Mouse (Mus musculus): ENCODE data around the gene Nthl1.
"Not testable (repeated sequence)": the region's sequence is repeated elsewhere in the genome, so short reads cannot be mapped to it uniquely, and the experiment has no call there.

Gene Nthl1

DNA sequence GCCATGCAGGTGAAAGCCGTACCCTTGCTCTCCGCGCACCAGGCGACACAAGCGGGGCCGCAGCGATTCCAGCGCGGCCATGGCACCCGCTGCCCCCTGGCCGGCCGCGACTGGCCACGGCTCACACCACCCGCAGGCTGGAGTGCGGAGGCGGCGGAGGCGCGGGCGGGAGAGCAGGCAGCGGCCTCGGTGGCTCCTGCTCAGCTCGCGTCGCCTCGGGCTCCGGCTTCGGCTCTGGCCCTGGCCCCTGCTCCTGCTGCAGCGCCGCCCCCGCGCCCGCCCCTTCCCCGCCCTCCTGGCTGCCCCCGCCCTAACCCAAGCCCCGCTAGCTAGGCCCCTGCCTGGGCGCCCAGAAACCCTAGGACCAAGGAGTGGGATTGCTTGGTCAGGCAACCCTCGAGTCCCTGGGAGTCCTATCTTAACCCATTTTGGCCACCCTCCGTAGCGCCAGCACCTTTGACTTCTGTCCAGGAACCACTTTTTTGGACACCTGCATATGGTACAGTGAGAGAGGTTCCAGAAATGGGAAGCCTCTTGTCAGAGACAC, 17.7 kb downstream of the Nthl1 start, which contains the start of gene Slc9a3r2:
Gene Slc9a3r2 (minus strand): TSS at position 258 of the 547 bp plus-strand sequence.
- peak; percentile 67 for DNase-seq (ENCODE audit: low spot score)

DNA sequence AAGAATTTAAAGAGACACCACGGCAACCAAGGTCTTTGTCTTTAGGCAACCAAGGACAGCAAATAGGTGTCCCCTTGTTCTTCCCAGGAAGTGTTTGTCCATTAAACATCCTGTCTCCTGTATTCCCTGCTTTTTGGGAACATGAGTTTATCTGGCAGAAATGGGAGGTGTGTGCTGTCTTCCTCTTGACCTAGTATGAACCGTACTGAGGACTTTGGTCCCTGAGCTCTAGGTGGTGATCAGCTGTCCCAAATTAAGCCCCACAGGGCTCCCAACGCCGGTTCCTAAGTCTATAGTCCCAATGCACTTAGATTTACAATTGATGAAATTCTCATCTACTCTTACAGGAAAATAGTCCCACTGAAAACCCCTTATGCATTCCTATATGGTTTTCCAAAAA, 18.3 kb downstream of the Nthl1 start:
- DNase-seq (ENCODE audit: low spot score), result no peak

DNA sequence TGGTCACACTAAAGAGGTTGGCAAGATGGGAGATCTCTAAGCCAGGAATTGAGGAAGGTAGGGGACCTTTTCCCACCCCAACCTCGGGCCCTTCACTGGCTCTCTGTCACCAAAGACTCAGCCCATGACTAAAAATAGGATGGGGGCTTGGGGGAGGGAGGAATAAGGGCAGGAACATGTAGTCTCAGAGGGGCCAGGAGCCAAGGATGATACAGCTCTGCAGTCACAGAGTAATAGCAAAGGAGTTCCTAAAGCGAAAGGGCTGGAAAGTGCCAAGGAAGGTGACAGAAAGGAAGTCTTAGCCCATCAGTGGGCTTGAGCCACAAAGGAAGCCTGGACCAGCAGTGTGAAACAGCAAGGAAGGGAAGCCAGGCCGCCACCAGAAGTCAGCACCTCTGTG, 19.4 kb downstream of the Nthl1 start:
- no peak for DNase-seq (ENCODE audit: low spot score)

DNA sequence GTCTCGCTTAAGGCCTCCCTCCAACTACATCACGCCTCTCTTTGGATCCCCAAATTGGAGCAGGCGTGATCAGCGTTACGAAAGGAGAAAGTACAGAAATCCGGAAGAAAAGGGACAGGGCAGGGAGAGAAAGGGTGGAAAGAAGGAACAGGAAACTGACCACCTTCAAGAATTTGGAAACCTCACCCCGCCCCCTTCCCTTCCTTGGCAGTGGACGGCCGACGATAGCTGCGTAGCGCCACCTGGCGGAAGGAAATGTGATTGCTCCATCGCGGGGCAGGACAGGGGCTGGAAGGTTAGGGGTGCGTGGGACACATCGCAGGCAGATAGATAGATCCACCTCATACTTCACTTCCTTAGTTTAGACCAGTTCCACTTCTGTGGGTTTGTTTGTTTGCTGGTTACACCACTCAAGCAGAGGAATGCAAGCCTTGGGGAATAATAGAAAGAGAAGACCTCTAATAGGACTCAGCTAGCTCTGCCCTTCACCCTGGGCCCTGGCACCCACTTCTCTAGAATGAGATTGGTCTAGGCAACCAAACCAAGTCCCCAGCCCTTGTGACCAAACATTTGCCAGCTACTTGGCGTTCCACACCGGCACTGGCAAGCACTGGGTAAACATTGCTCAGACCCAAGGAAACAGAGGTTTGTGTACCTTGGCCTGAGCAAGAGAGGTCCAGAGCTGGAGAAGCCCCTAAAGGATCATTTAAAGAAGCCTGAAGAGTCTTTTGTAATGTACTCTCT, 21.7 kb downstream of the Nthl1 start:
- DNase-seq (ENCODE audit: low spot score), result peak; percentile 95

DNA sequence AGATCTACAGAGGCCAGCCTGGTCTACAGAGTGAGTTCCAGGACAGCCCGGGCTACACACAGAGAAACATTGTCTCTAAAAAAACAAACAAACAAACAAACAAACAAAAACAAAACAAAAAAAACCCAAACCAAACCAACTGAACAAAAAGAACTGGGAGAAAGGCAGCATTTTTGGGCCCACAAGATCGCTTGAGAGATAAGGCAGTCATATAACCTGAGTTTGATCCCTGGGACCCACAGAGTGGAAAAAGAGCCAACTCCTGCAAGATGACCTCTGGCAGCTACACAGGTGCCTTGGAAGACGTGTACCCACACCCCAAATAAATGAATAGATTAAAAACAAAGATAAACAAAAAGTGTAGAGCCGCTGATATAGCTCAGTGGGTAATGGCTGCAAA, 22.5 kb downstream of the Nthl1 start:
- no peak for DNase-seq (ENCODE audit: low spot score)

DNA sequence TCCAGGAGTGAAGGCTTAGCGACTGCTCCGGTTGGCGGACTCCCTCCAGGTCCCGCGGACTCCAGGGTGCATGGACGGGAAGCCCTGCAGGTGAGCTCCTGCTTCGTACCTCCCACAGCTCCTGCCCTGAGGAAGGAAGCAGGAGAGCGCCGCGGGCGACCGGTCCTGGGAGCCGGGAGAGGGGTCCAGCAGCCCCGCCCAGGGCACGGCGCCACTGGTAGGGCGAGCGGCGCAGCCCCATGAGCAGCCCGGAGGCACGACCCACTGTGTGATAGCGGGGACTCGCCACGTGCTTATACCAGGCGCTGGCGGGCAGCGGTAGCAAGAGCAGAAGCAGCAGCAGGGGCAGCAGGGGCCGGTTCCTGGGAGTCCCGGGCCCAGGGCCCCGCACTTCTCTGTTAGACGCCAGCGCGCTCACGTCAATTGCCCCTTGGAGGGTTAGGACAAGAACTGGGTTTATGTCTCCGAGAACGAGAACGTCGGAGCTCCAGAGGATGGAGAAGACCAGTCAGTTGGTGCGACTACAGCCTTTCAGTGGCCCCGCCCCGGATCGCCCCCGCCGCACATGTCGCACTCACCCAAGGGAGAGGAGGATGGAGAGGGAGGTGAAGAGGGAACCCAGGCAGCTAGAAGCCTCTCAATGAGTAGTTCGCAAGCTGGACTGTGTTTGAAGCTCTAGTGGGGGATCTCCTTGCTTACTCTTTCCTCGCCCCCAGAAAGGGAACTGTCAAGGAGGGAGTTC, 25.7 kb downstream of the Nthl1 start, which contains the start of gene Npw:
Gene Npw (minus strand): TSS at position 441 of the 742 bp plus-strand sequence.
- peak; percentile 41 for DNase-seq (ENCODE audit: low spot score)

DNA sequence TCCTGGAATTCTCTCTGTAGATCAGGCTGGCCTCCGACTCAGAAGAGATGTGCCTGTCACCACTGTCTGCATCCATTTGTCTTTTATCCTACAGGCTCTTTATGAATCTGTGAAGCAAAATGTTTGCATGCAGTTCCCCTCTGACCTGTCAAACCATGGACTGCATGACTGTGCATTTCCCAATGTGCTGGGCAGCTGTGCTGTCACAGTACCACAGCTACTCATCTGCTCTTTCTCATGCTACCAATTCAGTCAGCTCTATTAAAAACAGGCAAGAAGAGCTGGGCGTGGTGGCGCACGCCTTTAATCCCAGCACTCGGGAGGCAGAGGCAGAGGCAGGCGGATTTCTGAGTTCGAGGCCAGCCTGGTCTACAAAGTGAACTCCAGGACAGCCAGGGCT, 34.5 kb downstream of the Nthl1 start:
- DNase-seq (ENCODE audit: low spot score), result not testable (repeated sequence)

DNA sequence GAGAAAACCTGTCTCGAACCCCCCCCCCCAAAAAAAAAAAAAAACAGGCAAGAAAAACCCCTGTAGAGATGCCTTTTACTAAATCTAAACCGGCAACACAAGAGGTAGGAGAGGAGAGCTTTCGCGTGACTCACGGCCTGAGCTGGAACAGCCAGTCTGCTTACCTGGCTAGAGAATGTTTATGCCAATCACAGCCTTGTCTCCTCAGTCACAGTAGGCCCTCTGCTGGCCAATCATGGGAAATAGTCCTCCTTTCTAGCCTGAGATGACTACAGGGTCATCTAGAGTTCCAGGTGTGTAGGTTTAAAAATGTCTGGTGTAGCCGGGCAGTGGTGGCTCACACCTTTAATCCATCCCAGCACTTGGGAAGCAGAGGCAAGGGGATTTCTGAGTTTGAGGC, 34.9 kb downstream of the Nthl1 start:
- DNase-seq (ENCODE audit: low spot score), result peak; percentile 76

DNA sequence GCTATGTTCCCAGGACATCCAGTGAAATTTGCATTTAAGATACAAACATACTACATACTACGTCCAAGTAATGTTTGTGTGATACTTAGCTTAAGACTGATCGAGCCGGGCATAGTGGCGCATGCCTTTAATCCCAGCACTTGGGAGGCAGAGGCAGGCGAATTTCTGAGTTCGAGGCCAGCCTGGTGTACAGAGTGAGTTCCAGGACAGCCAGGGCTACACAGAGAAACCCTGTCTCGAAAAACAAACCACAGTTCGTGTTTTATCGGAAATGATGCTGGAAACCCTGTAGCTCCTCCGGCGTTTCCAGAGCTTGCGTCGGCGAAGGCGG, 36.7 kb downstream of the Nthl1 start:
- not testable (repeated sequence) for DNase-seq (ENCODE audit: low spot score)

DNA sequence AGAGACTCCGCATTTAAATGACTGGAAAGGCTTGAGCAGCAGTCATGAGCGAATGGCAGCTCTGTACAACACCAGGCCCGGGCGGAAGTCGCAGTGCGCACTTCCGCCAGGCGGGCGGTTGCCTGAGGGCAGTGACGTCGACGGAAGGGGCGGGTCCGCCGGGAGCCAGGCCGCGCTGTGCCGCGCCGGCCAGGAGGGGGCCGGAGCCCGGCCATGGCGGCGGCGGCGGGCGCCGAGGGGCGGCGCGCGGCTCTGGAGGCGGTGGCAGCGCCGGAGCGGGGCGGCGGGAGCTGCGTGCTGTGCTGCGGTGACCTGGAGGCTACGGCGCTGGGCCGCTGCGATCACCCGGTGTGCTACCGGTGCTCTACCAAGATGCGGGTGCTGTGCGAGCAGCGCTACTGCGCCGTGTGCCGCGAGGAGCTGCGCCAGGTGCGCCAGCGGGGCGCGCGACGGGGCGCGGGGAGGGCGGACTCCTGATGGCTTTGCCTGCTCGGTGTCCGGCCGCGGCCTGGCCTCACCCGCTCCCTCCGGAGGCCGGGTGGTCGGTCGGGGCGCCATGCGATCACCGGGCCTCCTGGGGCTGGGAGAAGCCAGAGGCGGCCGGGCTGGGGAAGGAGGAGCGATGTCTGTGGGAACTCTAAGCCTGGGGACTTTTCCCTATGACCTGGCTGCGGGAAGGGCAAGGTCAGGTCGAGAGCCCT, 37.2 kb downstream of the Nthl1 start, which contains the start of gene Zfp598:
Gene Zfp598 (plus strand): TSS at position 143 of the 701 bp plus-strand sequence.
- DNase-seq (ENCODE audit: low spot score), result peak; percentile 95

DNA sequence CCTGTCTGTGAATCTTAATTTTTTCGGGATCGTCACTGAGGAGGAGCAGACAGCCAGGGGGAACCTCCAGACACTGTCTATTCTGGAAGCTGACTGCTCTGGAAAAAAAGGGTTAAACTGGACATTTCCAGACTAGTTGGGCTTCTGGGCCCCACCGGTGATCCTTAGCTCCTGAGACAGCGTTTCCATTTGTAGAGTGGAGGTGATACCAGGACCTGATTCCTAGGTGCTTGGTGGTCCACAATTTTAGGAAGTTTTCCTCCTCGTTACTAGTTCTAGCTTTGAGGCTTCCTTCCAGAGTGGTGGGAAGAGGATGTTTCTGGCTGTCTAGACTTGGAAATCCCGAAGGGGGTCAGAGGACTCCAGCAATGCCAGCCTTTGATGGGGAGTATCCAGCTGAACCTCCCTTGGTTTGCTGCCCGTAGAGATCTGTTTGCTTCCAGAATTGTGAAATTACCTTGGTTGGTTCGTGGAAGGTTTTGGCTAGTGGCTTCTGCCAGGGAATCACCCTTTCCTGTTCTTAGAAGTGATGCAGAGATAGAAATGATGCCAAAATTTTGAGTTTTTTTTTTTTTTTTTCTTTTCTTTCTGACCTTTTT, 37.9 kb downstream of the Nthl1 start:
- DNase-seq (ENCODE audit: low spot score), result no peak

DNA sequence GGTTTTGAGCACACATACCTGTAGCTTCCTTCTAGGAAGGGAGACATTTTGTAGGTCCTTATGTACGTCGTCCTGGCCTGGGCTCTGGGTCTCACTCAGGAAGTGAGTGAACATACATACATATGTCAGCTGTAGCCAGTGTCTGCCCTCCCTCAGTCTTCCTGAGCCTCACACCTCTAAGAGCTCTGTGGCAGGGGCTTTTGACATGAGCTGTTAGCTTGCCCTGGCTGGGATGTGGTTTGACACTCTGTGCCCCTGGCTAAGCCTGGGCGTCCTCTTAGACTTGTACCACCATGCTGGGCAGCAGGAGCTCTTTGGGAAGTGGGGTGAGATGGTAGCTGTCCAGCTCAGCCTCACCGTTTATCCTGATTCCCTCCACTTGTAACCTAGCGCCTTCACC, 38.9 kb downstream of the Nthl1 start:
- DNase-seq (ENCODE audit: low spot score), result no peak

DNA sequence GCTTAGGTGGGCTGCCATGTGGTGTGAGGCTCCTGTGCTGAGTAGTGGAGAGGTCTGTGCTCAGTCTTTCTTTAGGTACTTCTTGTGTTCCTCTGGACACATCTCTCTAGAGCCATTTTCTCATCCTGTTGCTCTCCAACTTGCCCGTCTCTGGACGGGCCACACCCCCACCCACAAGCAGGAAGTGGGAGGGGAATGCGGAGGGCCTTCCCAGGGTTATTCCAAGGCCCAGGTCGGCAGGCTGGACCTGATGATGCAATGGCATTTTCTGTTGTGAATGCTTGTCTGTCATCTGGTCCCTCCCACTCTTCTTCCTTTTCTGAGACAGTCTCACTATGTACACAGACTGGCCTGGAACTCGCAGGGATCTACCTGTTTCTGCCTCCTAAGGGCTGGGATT, 39.7 kb downstream of the Nthl1 start:
- DNase-seq (ENCODE audit: low spot score), result peak; percentile 43

DNA sequence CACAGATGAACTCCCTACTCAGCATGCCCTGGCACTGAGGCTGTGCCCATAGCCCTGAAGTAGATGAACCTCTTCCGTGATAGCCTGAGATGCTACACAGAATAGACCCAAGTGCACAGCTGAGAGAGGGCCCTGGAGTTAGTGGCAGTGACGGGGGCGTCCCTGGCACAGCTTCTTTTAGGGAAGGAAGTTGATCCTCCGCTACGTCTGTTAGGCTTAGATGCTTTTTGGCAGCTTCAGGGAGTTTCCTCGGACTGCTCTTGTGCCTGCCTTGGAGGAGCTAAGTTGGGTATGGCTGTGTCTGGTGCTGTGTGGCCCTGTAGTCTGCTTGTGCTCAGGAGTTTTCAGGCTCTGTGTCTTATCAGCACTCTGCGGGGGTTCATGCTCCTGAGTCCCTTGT, 41.8 kb downstream of the Nthl1 start:
- DNase-seq (ENCODE audit: low spot score), result no peak

DNA sequence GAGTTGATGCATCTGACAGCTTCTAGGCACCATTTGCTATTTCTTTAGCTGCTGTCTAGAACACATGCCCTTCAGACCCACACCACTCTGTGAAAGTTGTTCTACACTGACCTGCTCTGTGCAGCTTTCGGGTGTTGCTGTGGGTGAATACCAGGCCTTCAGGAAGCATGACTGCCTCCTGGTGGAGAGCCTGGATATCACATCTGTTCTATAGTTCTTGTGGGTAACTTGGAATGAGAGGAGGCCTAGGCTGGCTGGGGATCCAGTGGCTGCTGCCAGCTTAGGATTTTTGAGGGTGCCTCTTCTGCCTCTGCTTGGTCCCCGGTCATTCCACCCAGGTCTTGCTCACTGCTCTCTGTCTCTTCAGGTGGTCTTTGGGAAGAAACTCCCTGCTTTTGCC, 43.7 kb downstream of the Nthl1 start:
- peak; percentile 84 for DNase-seq (ENCODE audit: low spot score)

DNA sequence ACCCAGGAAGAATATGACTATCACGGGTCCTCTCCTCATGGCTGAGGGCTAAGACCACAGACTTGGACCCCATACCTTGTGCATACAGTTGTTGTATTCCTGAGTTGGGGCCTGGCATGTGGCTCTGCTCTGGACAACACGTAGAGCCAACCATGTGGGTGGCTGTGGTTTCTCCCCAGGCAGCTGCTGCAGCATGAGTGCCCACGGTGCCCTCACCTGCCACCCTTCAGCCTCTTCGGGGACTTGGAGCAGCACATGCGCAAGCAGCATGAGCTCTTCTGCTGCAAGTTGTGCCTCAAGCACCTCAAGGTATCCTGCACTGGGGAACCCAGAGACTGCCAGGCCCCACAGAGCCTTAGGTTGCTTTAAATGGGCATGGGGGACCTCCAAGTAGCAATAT, 44.4 kb downstream of the Nthl1 start:
- DNase-seq (ENCODE audit: low spot score), result no peak

DNA sequence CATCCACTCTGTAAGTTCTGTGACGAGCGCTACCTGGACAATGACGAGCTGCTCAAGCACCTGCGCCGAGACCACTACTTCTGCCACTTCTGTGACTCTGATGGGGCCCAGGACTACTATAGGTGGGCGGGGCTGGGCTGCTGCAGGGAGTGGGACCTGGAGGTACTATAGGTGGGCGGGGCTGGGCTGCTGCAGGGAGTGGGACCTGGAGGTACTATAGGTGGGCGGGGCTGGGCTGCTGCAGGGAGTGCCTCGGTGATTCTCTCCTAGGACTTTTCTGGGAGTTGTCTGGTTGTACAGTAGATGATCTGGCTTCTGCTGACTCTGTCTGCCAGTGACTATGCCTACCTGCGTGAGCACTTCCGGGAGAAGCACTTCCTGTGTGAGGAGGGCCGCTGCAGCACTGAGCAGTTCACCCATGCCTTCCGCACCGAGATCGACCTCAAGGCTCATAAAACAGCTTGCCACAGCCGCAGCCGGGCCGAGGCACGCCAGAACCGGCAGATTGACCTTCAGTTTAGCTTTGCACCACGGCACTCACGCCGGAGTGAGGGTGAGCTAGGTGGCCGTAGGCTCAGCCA, 45.1 kb downstream of the Nthl1 start:
- no peak for DNase-seq (ENCODE audit: low spot score)

DNA sequence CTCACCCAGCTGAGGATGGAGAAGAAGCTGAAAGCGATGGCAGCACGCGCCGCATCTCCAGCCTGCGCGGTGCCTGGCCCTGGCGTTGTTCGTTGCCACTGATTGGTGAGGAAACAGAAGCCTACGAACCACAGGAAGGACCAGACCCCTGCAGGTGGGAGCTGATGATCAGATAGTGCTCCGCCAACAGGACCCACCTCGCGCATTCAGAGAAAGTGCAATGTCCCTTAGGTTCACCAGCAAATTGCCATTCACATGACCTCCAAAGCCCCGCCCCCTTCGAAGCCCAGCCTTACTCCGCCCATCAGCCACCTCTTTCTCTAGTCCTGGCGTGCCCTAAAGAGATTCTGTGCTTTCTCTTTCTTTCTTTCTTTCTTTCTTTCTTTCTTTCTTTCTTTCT, 54.0 kb downstream of the Nthl1 start:
- DNase-seq (ENCODE audit: low spot score), result peak; percentile 79

DNA sequence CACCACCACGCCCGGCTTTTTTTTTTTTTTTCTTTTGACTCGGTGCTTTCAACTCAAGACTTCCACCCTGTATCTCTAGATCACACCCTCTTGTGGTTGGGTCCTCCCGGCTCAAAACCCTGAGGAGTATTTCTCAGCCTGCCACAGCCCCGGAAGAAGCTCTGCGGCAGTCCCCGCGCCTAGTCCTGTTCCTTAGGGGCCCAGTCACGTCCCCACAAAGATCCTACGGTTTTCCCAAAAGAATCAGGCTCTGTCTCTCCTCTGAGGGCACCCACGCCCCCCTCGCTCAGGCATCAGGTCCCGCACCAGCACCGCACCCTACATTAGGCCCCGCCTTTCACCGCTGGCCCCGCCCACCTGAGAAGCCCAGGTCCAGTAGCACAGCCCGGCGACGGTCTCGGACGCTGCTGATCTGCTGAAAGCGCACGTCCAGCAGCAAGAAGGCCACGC, 54.7 kb downstream of the Nthl1 start:
- DNase-seq (ENCODE audit: low spot score), result peak; percentile 64

DNA sequence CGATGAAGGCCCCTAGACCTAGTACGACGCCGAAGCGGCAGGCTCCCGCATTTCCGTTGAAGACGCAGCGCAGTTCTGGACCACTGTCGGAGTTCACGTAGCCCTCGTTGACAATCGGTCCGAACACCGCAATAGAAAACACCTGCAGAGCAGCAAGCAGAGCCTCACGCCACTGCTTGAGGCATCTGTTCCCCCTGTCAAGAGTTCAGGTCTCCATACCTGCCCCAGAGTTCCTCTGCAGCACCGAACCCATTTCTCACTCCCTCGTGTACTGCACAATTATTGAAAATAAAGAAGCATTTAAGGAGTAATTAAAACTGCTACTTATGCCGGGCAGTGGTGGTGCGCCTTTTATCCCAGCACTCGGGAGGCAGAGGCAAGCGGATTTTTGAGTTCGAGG, 55.1 kb downstream of the Nthl1 start:
- no peak for DNase-seq (ENCODE audit: low spot score)
